Mouse (Mus musculus) lung, postnatal 10 days (tissue): ENCODE measurements at regions not wholly inside any gene's neighbourhood (a gene's known extent, or its start where the extent isn't known, plus 50 kb on each side); places are given as distances from the start of the nearest gene placed in this dataset.

Experiments used
- DNase-seq: peaks from one replicate; pipeline ENCODE4 v3.0.0; 2021

GRCm38 (mm10) chr6:32739162-32739745 lies 151.3 kb upstream of the Plxna4 start:
- DNase-seq: no peak

DNA sequence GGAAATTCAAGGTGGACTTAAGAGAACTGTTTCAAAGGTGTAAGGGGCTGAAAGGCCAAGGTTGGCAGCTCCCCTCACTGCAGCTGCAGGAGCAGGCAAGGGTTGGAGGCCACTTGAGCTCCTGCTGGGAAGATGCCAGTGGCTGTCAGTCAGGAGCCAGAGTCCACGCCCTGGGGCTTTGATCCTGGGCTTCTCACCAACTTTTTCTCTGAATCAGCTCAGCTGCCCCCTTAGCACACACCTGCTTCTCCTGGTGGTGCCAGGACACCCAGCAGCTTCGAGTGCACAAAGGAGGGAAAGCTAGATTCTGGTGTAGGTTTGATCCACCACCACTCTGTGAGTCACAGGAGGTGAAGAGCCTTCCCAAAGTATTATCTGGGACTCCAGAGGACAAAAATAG lies 140.7 kb upstream of the Plxna4 start:
- DNase-seq: no peak

GRCm38 (mm10) chr6:32726571-32726970 lies 138.6 kb upstream of the Plxna4 start:
- no peak for DNase-seq

- DNase-seq: no peak
Measured at GRCm38 (mm10) chr6:32717860-32718259, 129.9 kb upstream of the Plxna4 start.

- DNase-seq: no peak
Measured at GRCm38 (mm10) chr6:32715137-32715536, 127.1 kb upstream of the Plxna4 start.

GRCm38 (mm10) chr6:32710208-32710607 lies 122.2 kb upstream of the Plxna4 start:
- peak; percentile 63 for DNase-seq

- no peak for DNase-seq
Measured at GRCm38 (mm10) chr6:32709566-32709965, 121.6 kb upstream of the Plxna4 start.

DNA sequence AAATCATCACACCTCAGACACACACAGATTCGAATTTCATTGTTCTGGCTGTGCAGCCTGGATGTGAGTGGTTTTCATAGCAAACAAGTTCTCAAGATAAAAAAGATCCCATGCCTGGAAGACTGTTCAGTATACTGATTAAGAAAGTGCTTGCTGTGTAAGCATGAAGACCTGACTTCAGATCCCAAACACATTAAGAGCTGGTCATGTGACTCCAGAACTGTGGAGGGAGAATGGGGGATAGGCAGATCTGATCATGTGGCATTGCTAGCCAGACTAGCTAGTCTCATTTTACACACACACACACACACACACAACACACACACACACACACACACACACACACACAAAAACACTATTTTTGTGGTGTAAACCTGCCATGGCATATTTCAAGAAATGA lies 119.4 kb upstream of the Plxna4 start:
- no peak for DNase-seq

GRCm38 (mm10) chr6:32706376-32706775 lies 118.4 kb upstream of the Plxna4 start:
- no peak for DNase-seq

DNA sequence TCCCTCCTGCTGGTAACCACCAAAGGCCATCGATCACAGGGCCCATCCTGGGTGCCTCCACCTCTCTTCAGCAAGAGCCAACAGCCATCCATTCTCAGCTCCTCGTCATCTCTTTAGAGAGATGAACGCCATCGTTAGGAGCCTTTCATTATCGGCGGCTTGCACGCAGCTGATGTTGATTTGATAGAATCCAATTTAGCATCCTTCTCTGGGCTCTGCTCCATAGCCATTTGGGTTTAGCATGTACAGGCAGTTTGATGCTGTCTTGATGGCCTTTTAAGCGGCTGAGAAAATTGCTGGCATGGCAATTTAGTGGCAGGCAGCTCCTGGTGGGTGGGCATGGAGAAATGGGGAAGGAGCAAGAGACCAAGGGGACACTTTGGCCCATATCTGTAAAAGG lies 115.5 kb upstream of the Plxna4 start:
- DNase-seq: no peak

DNA sequence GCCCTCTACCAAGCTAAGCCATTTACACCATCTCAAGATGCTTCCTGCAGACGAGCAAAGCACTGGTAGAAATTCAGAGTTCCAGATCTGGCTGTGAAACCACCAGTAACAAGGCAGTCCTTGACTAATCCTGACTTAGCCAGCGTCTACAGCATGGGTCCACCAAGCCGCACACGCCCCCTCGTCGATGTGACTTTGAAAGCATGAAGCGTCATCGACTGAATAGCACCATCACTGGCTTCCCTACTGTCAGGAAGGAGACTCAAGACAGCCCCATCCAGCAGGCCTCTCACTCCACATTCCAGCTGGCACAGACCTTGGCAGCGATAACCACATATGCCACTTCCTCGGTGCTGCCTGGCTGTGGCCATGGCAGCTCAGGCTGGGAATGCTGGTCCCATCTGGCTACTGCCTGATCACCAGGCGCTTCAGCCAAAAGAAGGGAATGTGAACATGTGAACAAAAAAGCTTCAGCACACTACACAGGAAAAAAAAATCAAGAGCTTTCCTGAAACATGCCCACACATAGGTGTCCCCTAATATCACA lies 114.3 kb upstream of the Plxna4 start:
- no peak for DNase-seq

DNA sequence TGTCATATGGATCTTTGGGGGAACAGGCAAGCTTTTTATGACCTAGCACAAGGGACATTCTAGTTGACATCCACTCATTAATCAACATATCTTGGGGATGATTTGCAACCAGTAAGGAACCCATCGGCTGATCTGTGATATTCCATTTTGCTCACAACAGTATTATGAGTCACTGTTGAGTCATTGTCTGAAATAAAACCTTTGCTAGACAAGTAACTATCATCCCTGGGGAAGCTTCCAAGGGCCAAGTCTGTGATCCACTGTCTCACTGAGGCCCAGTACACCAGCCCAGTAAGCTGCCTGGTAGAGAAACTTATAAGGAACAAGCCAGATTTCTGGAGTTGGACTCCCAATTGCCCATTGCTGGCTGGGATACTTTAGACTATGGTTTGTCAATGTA lies 111.8 kb upstream of the Plxna4 start:
- DNase-seq: no peak

- no peak for DNase-seq
Measured at GRCm38 (mm10) chr6:32697771-32698270, 109.8 kb upstream of the Plxna4 start.

DNA sequence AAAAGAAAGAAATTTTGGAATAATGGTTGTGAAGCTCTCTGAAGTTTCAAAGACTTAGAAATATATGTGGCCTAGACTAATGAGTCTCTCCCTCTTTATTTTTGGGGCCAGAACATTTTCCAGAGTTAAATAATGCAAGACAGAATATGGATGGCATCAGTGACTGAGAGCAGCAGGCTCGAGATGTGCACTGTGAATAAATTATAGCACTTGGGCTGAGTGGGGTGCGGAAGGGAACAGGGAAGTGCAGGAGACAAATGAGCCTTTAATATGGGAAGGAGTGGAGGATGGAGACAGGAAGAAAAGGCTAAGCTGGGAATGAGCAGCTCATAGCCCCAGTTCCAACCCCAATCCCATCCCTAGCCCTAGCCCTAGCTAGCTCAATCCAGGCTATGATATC lies 108.0 kb upstream of the Plxna4 start:
- no peak for DNase-seq

DNA sequence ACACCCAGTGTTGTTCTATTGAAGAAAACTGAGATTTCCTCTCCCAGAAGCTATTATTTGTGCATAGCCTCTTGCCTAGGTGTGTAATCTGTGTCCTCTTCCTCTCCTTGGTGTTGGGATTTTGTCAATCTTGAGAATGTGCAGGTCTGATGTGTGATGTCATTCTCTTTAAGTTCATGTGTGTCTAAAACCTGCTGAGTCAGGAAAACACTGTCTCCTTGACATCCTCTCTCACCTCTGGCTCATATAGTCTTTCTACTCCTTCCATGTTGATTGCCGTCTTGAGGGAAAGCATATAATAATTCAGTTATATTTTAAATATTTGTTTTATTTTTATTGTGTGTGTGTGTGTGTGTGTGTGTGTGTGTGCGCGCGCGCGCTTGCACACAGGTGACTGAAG lies 84.6 kb upstream of the Plxna4 start:
- DNase-seq: no peak

DNA sequence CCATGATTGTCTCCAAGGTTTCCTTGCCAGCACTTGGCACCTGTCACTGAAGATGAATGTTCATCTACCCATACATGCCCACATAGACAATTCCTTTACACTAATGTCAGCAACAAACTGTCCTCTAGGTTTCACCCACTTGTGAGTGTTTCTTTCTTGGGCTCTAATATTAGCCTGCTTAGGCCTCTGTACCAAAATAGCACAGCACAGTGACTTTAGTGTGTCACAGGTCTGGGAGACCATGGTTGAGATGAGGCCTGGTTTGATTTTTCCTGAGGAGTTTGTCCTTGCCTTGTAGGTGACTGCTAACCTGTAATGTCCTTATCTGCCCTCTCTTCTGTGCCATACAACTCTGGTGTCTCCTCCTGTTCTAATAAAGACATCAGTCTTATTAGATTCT lies 71.8 kb upstream of the Plxna4 start:
- DNase-seq: no peak

- no peak for DNase-seq
Measured at GRCm38 (mm10) chr6:32657378-32657777, 69.4 kb upstream of the Plxna4 start.

DNA sequence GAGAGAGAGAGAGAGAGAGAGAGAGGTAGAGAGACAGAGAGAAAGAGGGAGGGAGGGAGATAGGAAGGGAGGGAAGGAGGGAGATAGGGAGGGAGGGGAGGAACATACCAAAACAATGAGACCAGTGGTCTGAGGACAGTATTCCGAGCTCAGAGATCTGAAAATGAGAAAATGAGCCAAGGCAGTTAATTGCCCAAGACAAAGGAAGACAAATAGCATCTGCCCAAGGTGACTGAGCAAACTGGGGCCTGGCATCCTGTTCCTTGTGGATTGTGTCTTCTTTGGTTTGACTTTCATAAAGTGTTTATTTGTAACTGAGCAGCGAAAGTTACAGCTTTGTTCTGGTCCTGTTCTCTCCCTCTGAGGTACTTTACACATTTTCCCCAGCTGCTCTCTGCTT lies 66.2 kb upstream of the Plxna4 start:
- DNase-seq: no peak

DNA sequence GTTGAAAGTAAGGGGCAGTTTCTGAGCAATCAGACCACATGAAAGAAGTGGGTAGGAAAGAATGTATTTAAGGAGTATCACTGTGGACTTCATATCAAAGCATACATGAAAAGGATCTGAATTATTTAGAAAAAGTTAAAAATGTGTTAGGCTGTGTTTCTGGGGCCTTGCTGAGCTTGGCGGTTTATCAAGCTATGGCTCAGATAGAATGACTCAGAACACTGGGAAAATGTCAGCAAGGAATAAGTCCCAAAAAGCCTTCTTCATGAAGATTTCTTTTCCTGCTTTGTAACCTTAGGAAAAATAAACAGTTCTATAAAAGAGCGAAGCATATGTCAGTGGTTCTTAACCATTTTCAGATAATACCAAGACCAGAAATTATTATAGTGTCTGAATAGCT lies 56.0 kb upstream of the Plxna4 start:
- DNase-seq: no peak

DNA sequence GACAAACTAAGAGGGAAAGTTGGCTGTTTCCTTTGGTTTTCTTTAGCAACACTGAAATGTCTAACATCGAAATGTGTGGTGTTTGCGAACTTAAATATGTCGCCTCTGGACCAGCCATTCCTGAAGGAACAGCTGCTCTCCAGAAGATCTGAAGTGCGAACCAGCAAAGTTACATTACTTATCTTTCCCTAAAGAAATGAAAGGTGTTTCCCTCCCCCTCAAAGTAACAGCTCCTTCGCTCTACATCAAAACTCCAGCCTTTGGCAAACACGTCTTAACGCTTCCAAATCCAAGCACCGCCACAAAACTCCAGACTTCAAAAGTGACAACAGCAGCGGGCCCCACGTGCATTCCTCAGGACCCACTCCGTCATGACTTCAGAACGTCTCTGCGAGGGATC lies 50.9 kb upstream of the Plxna4 start:
- DNase-seq: no peak
